Comparison of ENCODE assay signal across 30 mouse cellular contexts in the genomic region with DNA sequence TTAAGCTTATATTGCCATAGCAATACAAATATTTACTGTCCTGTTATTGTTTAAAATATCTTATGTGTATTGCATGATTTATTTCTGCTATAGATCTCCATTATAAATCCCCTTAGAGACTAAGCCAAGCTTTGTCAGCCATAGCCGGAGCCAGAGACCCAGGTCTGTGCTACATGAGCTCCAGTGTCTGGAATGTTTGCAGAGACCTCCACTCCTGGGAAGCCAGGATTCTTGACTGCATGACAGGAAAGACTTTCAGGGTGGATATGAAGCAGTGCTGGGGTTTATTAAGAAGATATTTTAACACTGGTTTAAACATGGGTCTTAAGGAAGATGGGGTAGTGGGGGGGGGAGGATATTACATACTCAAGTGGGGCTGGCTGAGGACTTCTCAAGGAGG.
DNase-seq lines count a peak whose midpoint lies in the region; ATAC-seq and TF ChIP-seq lines count a peak whose summit lies in the region.
"Had no signal": no experiment of that assay in that cellular context is flagged by ENCODE, and none has a peak within 500 bp of the region (broad histone marks: within the 10 kb centered on the region; RNA-seq: fewer than 3 reads in every experiment).

No protein-coding gene starts in this region.

- DNase-seq in liver, postnatal 0 days, result no peak
- DNase-seq in liver, result no peak
- DNase-seq in stomach, postnatal 0 days (ENCODE audit: low spot score), result no peak
- DNase-seq in frontal cortex, postnatal 10 days (ENCODE audit: low spot score in 2 of 2), result no peak
- no peak for DNase-seq in layer of hippocampus, adult 2 months (ENCODE audit: low spot score in 2 of 2)
- DNase-seq: adrenal gland, postnatal 10 days; adrenal gland, postnatal 36 days; B cell, adult 2 months; cerebellum, adult 18-20 months; cerebellum, adult 9-10 months; cerebellum, postnatal 14 days; forebrain, postnatal 0 days; gastrocnemius, postnatal 25 days; heart, adult 18-20 months; heart, postnatal 10 days; heart, postnatal 36 days had no signal

- no peak for TF ChIP-seq CTCF in intestine, postnatal 0 days (IDR thresholded peaks at IDR 0.05; ENCODE audit: low read depth)
- no peak for TF ChIP-seq CTCF in liver, postnatal 0 days (IDR thresholded peaks at IDR 0.05; ENCODE audit: low read depth)
- no peak for TF ChIP-seq CTCF in stomach, postnatal 0 days (IDR thresholded peaks at IDR 0.05; ENCODE audit: low read depth)
- TF ChIP-seq CTCF in layer of hippocampus, adult 2 months (conservative IDR thresholded peaks at IDR 0.05), result no peak

- peak; percentile 56 for ATAC-seq in intestine, embryonic 15.5 days
- ATAC-seq in intestine, postnatal 0 days, result no peak
- ATAC-seq in liver, postnatal 0 days, result no peak
- peak; percentile 83; the same call in 1 of the 2 replicates for ATAC-seq in stomach, embryonic 14.5 days (ENCODE audit: insufficient number of reproducible peaks, insufficient read depth, low FRiP score, low read depth)
- ATAC-seq in stomach, postnatal 0 days (ENCODE audit: low FRiP score, low TSS enrichment), result peak; percentile 67; the same call in 1 of the 2 replicates
- ATAC-seq: forebrain, embryonic 13.5 days; forebrain, postnatal 0 days; hindbrain, embryonic 16.5 days; Patski had no signal

- no peak overlapping the region for H3K27ac ChIP-seq in intestine, embryonic 15.5 days
- H3K27ac ChIP-seq in intestine, postnatal 0 days (ENCODE audit: low read depth, low read length), result no peak overlapping the region
- peak overlapping the region; percentile 77 for H3K27ac ChIP-seq in liver, postnatal 0 days (ENCODE audit: low read depth)
- no peak overlapping the region; the same call in 1 of the 2 replicates for H3K27ac ChIP-seq in stomach, embryonic 14.5 days (ENCODE audit: low read length)
- peak overlapping the region; percentile 2; the same call in 1 of the 2 replicates for H3K27ac ChIP-seq in stomach, postnatal 0 days (replicated peaks)
- no peak overlapping the region for H3K27ac ChIP-seq in layer of hippocampus, adult 2 months
- H3K27ac ChIP-seq: embryonic facial prominence, embryonic 12.5 days; forebrain, embryonic 10.5 days; forebrain, embryonic 13.5 days; heart, embryonic 15.5 days; hindbrain, embryonic 10.5 days; hindbrain, embryonic 13.5 days had no signal

- TF ChIP-seq EP300 in liver, postnatal 0 days (IDR thresholded peaks at IDR 0.05; ENCODE audit: low read depth), result no peak
- no peak for TF ChIP-seq EP300 in stomach, postnatal 0 days (optimal IDR thresholded peaks at IDR 0.05)

- H3K27me3 ChIP-seq in intestine, embryonic 15.5 days (replicated peaks), result no peaks in the 10 kb centered on the region
- H3K27me3 ChIP-seq in intestine, postnatal 0 days (replicated peaks; ENCODE audit: control insufficient read depth, insufficient read depth, low read length), result no peaks in the 10 kb centered on the region
- no peaks in the 10 kb centered on the region for H3K27me3 ChIP-seq in liver, postnatal 0 days (ENCODE audit: insufficient read depth, low read length)
- H3K27me3 ChIP-seq in stomach, embryonic 14.5 days (ENCODE audit: control insufficient read depth, insufficient read depth, low read length), result no peaks in the 10 kb centered on the region
- no peaks in the 10 kb centered on the region for H3K27me3 ChIP-seq in stomach, postnatal 0 days (ENCODE audit: control insufficient read depth, insufficient read depth, low read length)
- H3K27me3 ChIP-seq: CH12.LX; embryonic facial prominence, embryonic 12.5 days; forebrain, embryonic 13.5 days; heart, embryonic 12.5 days; heart, embryonic 15.5 days; hindbrain, embryonic 13.5 days; Patski had no signal

- no peak overlapping the region for H3K4me2 ChIP-seq in intestine, embryonic 15.5 days (replicated peaks)
- H3K4me2 ChIP-seq in intestine, postnatal 0 days (replicated peaks; ENCODE audit: low read depth), result no peak overlapping the region
- no peak overlapping the region for H3K4me2 ChIP-seq in liver, postnatal 0 days (ENCODE audit: low read depth, low read length)
- H3K4me2 ChIP-seq in stomach, embryonic 14.5 days (replicated peaks; ENCODE audit: low read depth, low read length), result no peak overlapping the region
- no peak overlapping the region for H3K4me2 ChIP-seq in stomach, postnatal 0 days (replicated peaks; ENCODE audit: low read depth)
- H3K4me2 ChIP-seq: embryonic facial prominence, embryonic 12.5 days; forebrain, embryonic 13.5 days; heart, embryonic 12.5 days; heart, embryonic 15.5 days; hindbrain, embryonic 13.5 days had no signal

- no peak overlapping the region for H3K4me3 ChIP-seq in intestine, embryonic 15.5 days (replicated peaks)
- H3K4me3 ChIP-seq in intestine, postnatal 0 days (ENCODE audit: low read depth, low read length), result no peak overlapping the region
- H3K4me3 ChIP-seq in liver, postnatal 0 days (ENCODE audit: low read depth, low read length), result no peak overlapping the region
- no peak overlapping the region for H3K4me3 ChIP-seq in stomach, embryonic 14.5 days (ENCODE audit: low read depth, low read length)
- H3K4me3 ChIP-seq in stomach, postnatal 0 days (ENCODE audit: low read depth, low read length), result no peak overlapping the region
- no peak overlapping the region for H3K4me3 ChIP-seq in layer of hippocampus, adult 2 months
- H3K4me3 ChIP-seq: embryonic facial prominence, embryonic 12.5 days; forebrain, embryonic 10.5 days; forebrain, embryonic 13.5 days; heart, embryonic 12.5 days; heart, embryonic 15.5 days; hindbrain, embryonic 10.5 days; hindbrain, embryonic 13.5 days had no signal

- no peaks in the 10 kb centered on the region for H3K4me1 ChIP-seq in intestine, embryonic 15.5 days (replicated peaks)
- no peaks in the 10 kb centered on the region for H3K4me1 ChIP-seq in intestine, postnatal 0 days (replicated peaks; ENCODE audit: control insufficient read depth, insufficient read depth, low read length)
- peaks cover 4% of the 10 kb centered on the region; the same call in 1 of the 2 replicates for H3K4me1 ChIP-seq in liver, postnatal 0 days (ENCODE audit: insufficient read depth)
- H3K4me1 ChIP-seq in stomach, embryonic 14.5 days (ENCODE audit: control insufficient read depth, insufficient read depth, low read length), result 0 out of 2 replicates have a peak, but pooled peaks cover 4% of the 10 kb centered on the region
- no peaks in the 10 kb centered on the region for H3K4me1 ChIP-seq in stomach, postnatal 0 days (replicated peaks; ENCODE audit: control insufficient read depth, insufficient read depth)
- H3K4me1 ChIP-seq: embryonic facial prominence, embryonic 12.5 days; forebrain, embryonic 10.5 days; forebrain, embryonic 13.5 days; heart, embryonic 12.5 days; heart, embryonic 15.5 days; hindbrain, embryonic 10.5 days; hindbrain, embryonic 13.5 days had no signal

- no peaks in the 10 kb centered on the region for H3K9me3 ChIP-seq in intestine, embryonic 15.5 days
- no peaks in the 10 kb centered on the region for H3K9me3 ChIP-seq in intestine, postnatal 0 days (ENCODE audit: control insufficient read depth)
- H3K9me3 ChIP-seq in liver, postnatal 0 days (ENCODE audit: low read length), result no peaks in the 10 kb centered on the region
- no peaks in the 10 kb centered on the region for H3K9me3 ChIP-seq in stomach, embryonic 14.5 days (ENCODE audit: control insufficient read depth, low read depth, low read length)
- no peaks in the 10 kb centered on the region for H3K9me3 ChIP-seq in stomach, postnatal 0 days (ENCODE audit: control insufficient read depth, low read length)
- H3K9me3 ChIP-seq: embryonic facial prominence, embryonic 12.5 days; forebrain, embryonic 10.5 days; forebrain, embryonic 13.5 days; G1E; heart, embryonic 12.5 days; heart, embryonic 15.5 days; hindbrain, embryonic 10.5 days; hindbrain, embryonic 13.5 days had no signal

- no peaks in the 10 kb centered on the region for H3K36me3 ChIP-seq in intestine, embryonic 15.5 days
- H3K36me3 ChIP-seq in intestine, postnatal 0 days (ENCODE audit: control insufficient read depth, insufficient read depth), result no peaks in the 10 kb centered on the region
- no peaks in the 10 kb centered on the region for H3K36me3 ChIP-seq in liver, postnatal 0 days (replicated peaks; ENCODE audit: insufficient read depth, low read length)
- no peaks in the 10 kb centered on the region for H3K36me3 ChIP-seq in stomach, embryonic 14.5 days (ENCODE audit: control insufficient read depth, insufficient read depth, low read length)
- no peaks in the 10 kb centered on the region for H3K36me3 ChIP-seq in stomach, postnatal 0 days (ENCODE audit: control insufficient read depth, insufficient read depth, low read length)
- H3K36me3 ChIP-seq: embryonic facial prominence, embryonic 12.5 days; forebrain, embryonic 10.5 days; G1E; heart, embryonic 12.5 days; heart, embryonic 15.5 days; hindbrain, embryonic 10.5 days; hindbrain, embryonic 13.5 days had no signal

- H3K9ac ChIP-seq in intestine, embryonic 15.5 days, result no peak overlapping the region
- H3K9ac ChIP-seq in intestine, postnatal 0 days (ENCODE audit: low read depth, low read length), result no peak overlapping the region
- no peak overlapping the region for H3K9ac ChIP-seq in liver, postnatal 0 days (replicated peaks)
- H3K9ac ChIP-seq in stomach, embryonic 14.5 days (replicated peaks; ENCODE audit: low read depth, low read length), result no peak overlapping the region
- H3K9ac ChIP-seq in stomach, postnatal 0 days (ENCODE audit: low read length), result no peak overlapping the region
- H3K9ac ChIP-seq: embryonic facial prominence, embryonic 12.5 days; forebrain, embryonic 13.5 days; forebrain, postnatal 0 days; heart, embryonic 12.5 days; heart, embryonic 15.5 days; hindbrain, embryonic 13.5 days had no signal

- 26% methylated on average over 1 of the region's 1 CpGs for WGBS in intestine, embryonic 15.5 days
- WGBS in intestine, postnatal 0 days, result 67% methylated on average over 1 of the region's 1 CpGs
- 86% methylated on average over 1 of the region's 1 CpGs for WGBS in liver, postnatal 0 days (ENCODE audit: insufficient replicate concordance)
- WGBS in stomach, embryonic 14.5 days, result 17% methylated on average over 1 of the region's 1 CpGs
- 29% methylated on average over 1 of the region's 1 CpGs for WGBS in stomach, postnatal 0 days

Comparison
In these comparisons a context has a peak if more than half of its experiments do, and no peak if none do; other contexts are left out.
1. ATAC-seq: peak in intestine, embryonic 15.5 days (single experiment), stomach, embryonic 14.5 days (single experiment) and stomach, postnatal 0 days (single experiment); none in intestine, postnatal 0 days (single experiment) and liver, postnatal 0 days (single experiment).
2. H3K27ac ChIP-seq: peak in liver, postnatal 0 days (single experiment) and stomach, postnatal 0 days (single experiment); none in intestine, embryonic 15.5 days (single experiment), intestine, postnatal 0 days (single experiment), stomach, embryonic 14.5 days (single experiment) and layer of hippocampus, adult 2 months (single experiment).